Mouse (Mus musculus) monocyte, adult 5-6 weeks (primary cell): ENCODE results near the gene Cnn3. TPM values are rescaled to one million over a fixed set of nuclear protein-coding genes. Genes with fewer than 3 reads are reported as not detected.

Experiments
- total RNA-seq: library from RNA; stranded (forward); fragments of 200-1000, 200-491, 200-594 nt; gene quantifications from 3 replicates; pipeline ENCODE4 v1.2.3, GENCODE M21; 2017

The Cnn3 gene
- total RNA-seq, 1 experiment from 2014 or later: 37.7 TPM

Other genes with a start within 250 kb of the Cnn3 start
- gene Tmem56, start 143.4 kb upstream of the Cnn3 start, total RNA-seq: 0.11 to 1.0 TPM in 2 of 3 replicates, not detected in the other
- gene Alg14, start 134.7 kb upstream of the Cnn3 start, total RNA-seq: 4.5 to 9.3 TPM (median 6.5 TPM) in 3 replicates
- not detected in 3 replicates for gene Slc44a3, start 105.9 kb downstream of the Cnn3 start, total RNA-seq
- gene 4930432M17Rik, start 244.3 kb downstream of the Cnn3 start, total RNA-seq: not detected in 3 replicates